In genomic region chr7:110221051-110221585, GRCm38 (mm10) we compare ENCODE assay signal across 8 mouse cellular contexts. TPM values are rescaled to one million over a fixed set of nuclear protein-coding genes. Genes with fewer than 3 reads are reported as not detected.
DNase-seq lines count a peak whose midpoint lies in the region; ATAC-seq and TF ChIP-seq lines count a peak whose summit lies in the region.

No protein-coding gene starts in this region.

- TF ChIP-seq POLR2A in CH12.LX (IDR thresholded peaks at IDR 0.05; ENCODE audit: low read depth, low read length): no peak

- TF ChIP-seq CTCF in CH12.LX (conservative IDR thresholded peaks at IDR 0.05 in 1 of 2, IDR thresholded peaks at IDR 0.05 in 1 of 2; ENCODE audit: low read depth in 2 of 2, low read length in 2 of 2): peak; percentile 36 to 59

- peak; percentile 50 for ATAC-seq in erythroid progenitor cell, adult 5-6 weeks (replicated peaks; ENCODE audit: low FRiP score, poor library complexity, severe bottlenecking)
- peak; percentile 37 for ATAC-seq in limb, embryonic 13.5 days (ENCODE audit: low FRiP score, low read depth)
- ATAC-seq in monocyte, adult 5-6 weeks (replicated peaks; ENCODE audit: insufficient number of reproducible peaks, low FRiP score, low TSS enrichment, poor library complexity, severe bottlenecking): peak; percentile 40

- H3K4me2 ChIP-seq in CH12.LX (ENCODE audit: insufficient read depth, low read depth, poor library complexity, severe bottlenecking): peak overlapping the region; percentile 37
- H3K4me2 ChIP-seq in limb, embryonic 13.5 days (replicated peaks): peak overlapping the region; percentile 71

- H3K4me3 ChIP-seq in CH12.LX (replicated peaks in 1 of 3; ENCODE audit: low read depth in 2 of 3, low read length in 2 of 3, poor library complexity in 1 of 3): peak overlapping the region; percentile 89 to 96 (median 91)
- peak overlapping the region; percentile 86 for H3K4me3 ChIP-seq in limb, embryonic 13.5 days

- dilution Hi-C loops in CH12.LX (cut with MboI; ENCODE audit: extremely low pct_ligation_motif_present, extremely low pct_unique_long_range_greater_than_20kb, low sequenced_read_pairs): no loop called here

- in situ Hi-C loops in CH12.LX (cut with MboI; ENCODE audit: low pct_ligation_motif_present, low pct_unique_long_range_greater_than_20kb, low sequenced_read_pairs): no loop called here

- TF ChIP-seq EP300 in CH12.LX (IDR thresholded peaks at IDR 0.05; ENCODE audit: low read length): no peak

- H3K4me1 ChIP-seq in CH12.LX (ENCODE audit: control insufficient read depth in 1 of 2, insufficient read depth in 2 of 2): peaks cover 3 to 11% of the 10 kb centered on the region in 2 experiments; a peak in 3 of 4 replicates
- peaks cover 14% of the 10 kb centered on the region for H3K4me1 ChIP-seq in limb, embryonic 13.5 days

- H3K27ac ChIP-seq in CH12.LX (ENCODE audit: insufficient read depth, low read depth): no peak overlapping the region
- H3K27ac ChIP-seq in limb, embryonic 13.5 days: peak overlapping the region; percentile 97; the same call in 1 of the 2 replicates

- peak overlapping the region; percentile 97; the same call in 1 of the 2 replicates for H3K9ac ChIP-seq in CH12.LX (ENCODE audit: insufficient read depth, low read depth)
- H3K9ac ChIP-seq in limb, embryonic 13.5 days: peak overlapping the region; percentile 93; the same call in 1 of the 2 replicates

- peak; percentile 28 for TF ChIP-seq RAD21 in CH12.LX (IDR thresholded peaks at IDR 0.05; ENCODE audit: low read depth, low read length)

- H3K27me3 ChIP-seq in CH12.LX (replicated peaks): no peaks in the 10 kb centered on the region
- H3K27me3 ChIP-seq in limb, embryonic 13.5 days: no peaks in the 10 kb centered on the region

- 19% methylated on average over 8 of the region's 8 CpGs for WGBS in limb, embryonic 13.5 days

- DNase-seq in embryo, embryonic 10 days (ENCODE audit: low spot score): peak; percentile 28
- no peak for DNase-seq in embryo, embryonic 9.5 days (ENCODE audit: extremely low spot score)
- DNase-seq in CH12.LX (ENCODE audit: extremely low read depth): no peak
- no peak for DNase-seq in frontal cortex, postnatal 25 days (ENCODE audit: low spot score in 2 of 2)
- no peak for DNase-seq in gastrocnemius, postnatal 25 days

- H3K79me2 ChIP-seq in CH12.LX (replicated peaks; ENCODE audit: control insufficient read depth, extremely low read depth, insufficient read depth, poor library complexity, severe bottlenecking): peaks cover 38% of the 10 kb centered on the region

- no peaks in the 10 kb centered on the region for H3K9me3 ChIP-seq in CH12.LX (replicated peaks; ENCODE audit: low read length)
- H3K9me3 ChIP-seq in limb, embryonic 13.5 days: no peaks in the 10 kb centered on the region

- H3K36me3 ChIP-seq in CH12.LX (replicated peaks in 1 of 2; ENCODE audit: control insufficient read depth in 1 of 2, insufficient read depth in 1 of 2, low read length in 1 of 2): peaks cover 5 to 17% of the 10 kb centered on the region in 2 experiments
- H3K36me3 ChIP-seq in limb, embryonic 13.5 days: peaks cover 8% of the 10 kb centered on the region

TF ChIP-seq in CH12.LX, 34 proteins besides CTCF, POLR2A, EP300 and RAD21:
- TF ChIP-seq MAFK (IDR thresholded peaks at IDR 0.05; ENCODE audit: insufficient replicate concordance, low read length) (no peak), MYC (IDR thresholded peaks at IDR 0.05; ENCODE audit: low read depth, low read length) (0 out of 2 replicates have a peak, but pooled peaks have one; percentile 3), E2F4 (IDR thresholded peaks at IDR 0.05; ENCODE audit: insufficient replicate concordance, low read depth, low read length) (no peak)

RNA-seq across cellular contexts. Expression of gene Swap70, which starts 0.4 kb away (rescaled TPM):
- total RNA-seq in CH12.LX (2012; rRNA removed) (296 and 297 TPM in 2 replicates), CH12.LX (2014; rRNA removed) (398 and 409 TPM in 2 replicates)
- polyA plus RNA-seq in CH12.LX (2012; ENCODE audit: insufficient read length, low read depth): 370 and 388 TPM in 2 replicates
- 10.5 and 11.7 TPM in 2 replicates for total RNA-seq in erythroid progenitor cell, adult 5-6 weeks (2015; ENCODE audit: low replicate concordance)
- 10.5 and 18.2 TPM in 2 replicates for total RNA-seq in erythroid progenitor cell, adult 5-6 weeks (2017; ENCODE audit: low replicate concordance)
- polyA plus RNA-seq in limb, embryonic 13.5 days (2015; fragmentation: Nextera tagmentation; extraction: Ambion mirVana): 39.5 and 41.5 TPM in 2 replicates
- total RNA-seq in monocyte, adult 5-6 weeks (2017): 76.0 to 118 TPM (median 83.2 TPM) in 3 replicates
- total RNA-seq in gastrocnemius, postnatal 25 days (2021): 1 to 10 TPM; 5.7 to 6.2 TPM
